Mouse (Mus musculus) small intestine, adult 2 months (tissue): Measurements from ENCODE around the gene Xkr8.

ENCODE experiments used
- CTCF ChIP-seq: fragments of 200-500 bp; IDR thresholded peaks from 2 replicates; pipeline ENCODE4 v1.5.1; 2012; ENCODE audit warnings: low read depth, mild to moderate bottlenecking, control low read depth, inconsistent platforms, low read length, moderate library complexity, mixed read lengths; ENCODE audit not compliant: insufficient replicate concordance, insufficient read length; ENCODE audit errors: extremely low read depth
- POLR2A ChIP-seq: fragments of 200-500 bp; IDR thresholded peaks from 2 replicates; pipeline ENCODE4 v1.6.1; 2012; ENCODE audit warnings: low read depth, mild to moderate bottlenecking, control low read depth, inconsistent platforms, low read length, moderate library complexity

DNA sequence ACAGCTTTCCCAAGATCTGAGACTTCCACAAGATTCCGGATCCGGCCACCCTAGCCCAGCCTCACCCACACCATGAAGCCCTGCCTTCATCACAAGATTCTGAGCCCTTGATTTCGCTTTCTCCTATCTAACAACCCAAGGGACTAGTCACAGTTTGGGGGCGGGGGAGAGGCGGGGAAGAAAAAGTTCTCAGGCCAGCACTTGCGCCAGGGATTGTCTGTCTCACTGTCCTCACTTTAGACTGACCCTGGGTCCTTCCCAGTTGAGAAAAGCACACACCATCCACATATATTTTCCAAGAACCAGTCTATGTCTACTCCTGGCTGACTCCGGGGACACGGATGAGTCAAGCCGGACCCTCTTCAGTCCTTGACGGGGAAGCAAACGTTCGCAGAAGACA is 730 bp downstream of the Xkr8 start:
- no peak for TF ChIP-seq POLR2A
- no peak for TF ChIP-seq CTCF
